Mouse (Mus musculus) MEL (cell line): ENCODE data around the gene Stab1. TPM values are rescaled to one million over a fixed set of nuclear protein-coding genes. Genes with fewer than 3 reads are reported as not detected.

Experiments used
- DNase-seq: peaks from one replicate; pipeline ENCODE4 v3.0.0; 2011; ENCODE audit warnings: low read depth, low spot score
- H3K27ac ChIP-seq: 2 replicates; pipeline ENCODE4 v1.5.1; 2012; ENCODE audit warnings: low read depth, mild to moderate bottlenecking, control low read depth, low read length, moderate library complexity; ENCODE audit not compliant: control insufficient read depth
- H3K27me3 ChIP-seq, 2 experiments: fragments of 150-350 bp in 1 of 2; sonication (generic) in 1 of 2; 2 replicates each; pipeline ENCODE4 v1.6.1; 2012; ENCODE audit warnings: low read length in 2 of 2, mild to moderate bottlenecking in 2 of 2, improper control_type of control experiment in 1 of 2, moderate library complexity in 1 of 2; ENCODE audit not compliant: insufficient read depth in 2 of 2, control insufficient read depth in 1 of 2
- H3K36me3 ChIP-seq, 2 experiments: 2 replicates each; pipeline ENCODE4 v1.6.1; 2012 to 2014; ENCODE audit warnings: low read length in 2 of 2, improper control_type of control experiment in 1 of 2, inconsistent platforms in 1 of 2, mild to moderate bottlenecking in 1 of 2; ENCODE audit not compliant: insufficient read depth in 2 of 2, control insufficient read depth in 1 of 2
- H3K4me1 ChIP-seq, 2 experiments: fragments of 150-350 bp in 1 of 2; sonication (generic) in 1 of 2; 2 replicates each; pipeline ENCODE4 v1.6.1; 2012; ENCODE audit warnings: low read length in 2 of 2, improper control_type of control experiment in 1 of 2, mild to moderate bottlenecking in 1 of 2; ENCODE audit not compliant: insufficient read depth in 2 of 2, control insufficient read depth in 1 of 2
- H3K4me3 ChIP-seq, 2 experiments: fragments of 150-350 bp in 1 of 2; sonication (generic) in 1 of 2; 2 replicates each; pipeline ENCODE4 v1.5.1; 2012; ENCODE audit warnings: low read depth in 2 of 2, low read length in 2 of 2, mild to moderate bottlenecking in 2 of 2, moderate library complexity in 2 of 2, control low read depth in 1 of 2, improper control_type of control experiment in 1 of 2; ENCODE audit not compliant: control insufficient read depth in 1 of 2, insufficient read depth in 1 of 2
- H3K79me2 ChIP-seq: 2 replicates; pipeline ENCODE4 v1.6.1; 2012; ENCODE audit warnings: mild to moderate bottlenecking, low read length, moderate library complexity; ENCODE audit not compliant: control insufficient read depth, poor library complexity, insufficient read depth
- H3K9ac ChIP-seq: 2 replicates; pipeline ENCODE4 v1.6.1; 2012; ENCODE audit warnings: low read depth, mild to moderate bottlenecking, control low read depth, low read length, moderate library complexity; ENCODE audit not compliant: control insufficient read depth, poor library complexity, severe bottlenecking
- H3K9me3 ChIP-seq: fragments of 150-350 bp; sonication (generic); replicated peaks from 2 replicates; pipeline ENCODE4 v1.6.1; 2012; ENCODE audit warnings: mild to moderate bottlenecking, low read length, improper control_type of control experiment, moderate library complexity; ENCODE audit not compliant: insufficient read depth
- BHLHE40 ChIP-seq: IDR thresholded peaks from 2 replicates; pipeline ENCODE4 v1.6.1; 2012; ENCODE audit warnings: low read depth, mild to moderate bottlenecking, inconsistent platforms, low read length, improper control_type of control experiment, borderline replicate concordance
- CHD1 ChIP-seq: IDR thresholded peaks from 2 replicates; pipeline ENCODE4 v1.6.1; 2012; ENCODE audit warnings: low read depth, mild to moderate bottlenecking, inconsistent platforms, low read length, improper control_type of control experiment
- CHD2 ChIP-seq: IDR thresholded peaks from 2 replicates; pipeline ENCODE4 v1.6.1; 2011; ENCODE audit warnings: low read length, improper control_type of control experiment
- CTCF ChIP-seq, 3 experiments: IDR thresholded peaks in 2 of 3; conservative IDR thresholded peaks in 1 of 3; 2 replicates each; pipeline ENCODE4 v1.5.1; 2011 to 2012; ENCODE audit warnings: low read length in 3 of 3, low read depth in 2 of 3, mild to moderate bottlenecking in 2 of 3, improper control_type of control experiment in 1 of 3, inconsistent platforms in 1 of 3, mixed read lengths in 1 of 3, moderate library complexity in 1 of 3; ENCODE audit not compliant: control insufficient read depth in 1 of 3, insufficient read depth in 1 of 3, poor library complexity in 1 of 3, severe bottlenecking in 1 of 3
- ELF1 ChIP-seq: IDR thresholded peaks from 2 replicates; pipeline ENCODE4 v1.6.1; 2014; ENCODE audit warnings: low read depth, mild to moderate bottlenecking, inconsistent platforms, low read length, improper control_type of control experiment, moderate library complexity
- EP300 ChIP-seq, 2 experiments: IDR thresholded peaks; 2 replicates each; pipeline ENCODE4 v1.6.1; 2011; ENCODE audit warnings: improper control_type of control experiment in 2 of 2, low read length in 2 of 2, low read depth in 1 of 2, mild to moderate bottlenecking in 1 of 2
- ETS1 ChIP-seq: IDR thresholded peaks from 2 replicates; pipeline ENCODE4 v1.6.1; 2012; ENCODE audit warnings: low read depth, mild to moderate bottlenecking, inconsistent platforms, low read length, improper control_type of control experiment, moderate library complexity
- GABPA ChIP-seq: IDR thresholded peaks from 2 replicates; pipeline ENCODE4 v1.6.1; 2012; ENCODE audit warnings: low read depth, mild to moderate bottlenecking, inconsistent platforms, low read length, improper control_type of control experiment, moderate library complexity
- JUND ChIP-seq: IDR thresholded peaks from 2 replicates; pipeline ENCODE4 v1.6.1; 2011; ENCODE audit warnings: low read depth, mild to moderate bottlenecking, improper control_type of control experiment, low read length
- KAT2A ChIP-seq: conservative IDR thresholded peaks from 2 replicates; pipeline ENCODE4 v1.6.1; 2012; ENCODE audit warnings: low read depth, low read length, improper control_type of control experiment, inconsistent platforms
- MAFK ChIP-seq: IDR thresholded peaks from 2 replicates; pipeline ENCODE4 v1.6.1; 2011; ENCODE audit warnings: low read depth, mild to moderate bottlenecking, low read length, improper control_type of control experiment, borderline replicate concordance
- MAX ChIP-seq: IDR thresholded peaks from 2 replicates; pipeline ENCODE4 v1.6.1; 2011; ENCODE audit warnings: low read length, improper control_type of control experiment
- MEF2A ChIP-seq: IDR thresholded peaks from 2 replicates; pipeline ENCODE4 v1.6.1; 2014; ENCODE audit warnings: low read depth, mild to moderate bottlenecking, inconsistent platforms, low read length, improper control_type of control experiment; ENCODE audit not compliant: poor library complexity, insufficient replicate concordance, severe bottlenecking; ENCODE audit errors: extremely low read depth
- NELFE ChIP-seq: IDR thresholded peaks from 2 replicates; pipeline ENCODE4 v1.6.1; 2011; ENCODE audit warnings: low read depth, low read length, improper control_type of control experiment
- NRF1 ChIP-seq: IDR thresholded peaks from 2 replicates; pipeline ENCODE4 v1.6.1; 2014; ENCODE audit warnings: low read depth, mild to moderate bottlenecking, inconsistent platforms, low read length, improper control_type of control experiment, moderate library complexity; ENCODE audit not compliant: poor library complexity, insufficient read depth, severe bottlenecking
- POLR2A ChIP-seq, 2 experiments: IDR thresholded peaks; 2 replicates each; pipeline ENCODE4 v1.6.1; 2011 to 2012; ENCODE audit warnings: low read length in 2 of 2, mild to moderate bottlenecking in 2 of 2, control low read depth in 1 of 2, improper control_type of control experiment in 1 of 2, low read depth in 1 of 2, moderate library complexity in 1 of 2; ENCODE audit not compliant: control insufficient read depth in 1 of 2, insufficient read depth in 1 of 2, poor library complexity in 1 of 2
- RAD21 ChIP-seq: IDR thresholded peaks from 2 replicates; pipeline ENCODE4 v1.6.1; 2011; ENCODE audit warnings: mild to moderate bottlenecking, low read depth, low read length, improper control_type of control experiment
- RCOR1 ChIP-seq: IDR thresholded peaks from 2 replicates; pipeline ENCODE4 v1.6.1; 2012; ENCODE audit warnings: low read depth, mild to moderate bottlenecking, inconsistent platforms, low read length, improper control_type of control experiment
- SIN3A ChIP-seq: IDR thresholded peaks from 2 replicates; pipeline ENCODE4 v1.6.1; 2012; ENCODE audit warnings: low read length, improper control_type of control experiment, inconsistent platforms
- TAL1 ChIP-seq: IDR thresholded peaks from 2 replicates; pipeline ENCODE4 v1.6.1; 2012; ENCODE audit warnings: mild to moderate bottlenecking, inconsistent platforms, low read length, moderate library complexity, mixed read lengths
- UBTF ChIP-seq: IDR thresholded peaks from 2 replicates; pipeline ENCODE4 v1.6.1; 2012; ENCODE audit warnings: low read depth, mild to moderate bottlenecking, inconsistent platforms, low read length, improper control_type of control experiment, moderate library complexity, borderline replicate concordance; ENCODE audit not compliant: insufficient read depth
- USF1 ChIP-seq: IDR thresholded peaks from 2 replicates; pipeline ENCODE4 v1.6.1; 2014; ENCODE audit warnings: low read depth, mild to moderate bottlenecking, inconsistent platforms, low read length, improper control_type of control experiment, moderate library complexity
- USF2 ChIP-seq, 2 experiments: IDR thresholded peaks; 2 replicates each; pipeline ENCODE4 v1.6.1; 2011 to 2012; ENCODE audit warnings: improper control_type of control experiment in 2 of 2, low read length in 2 of 2, borderline replicate concordance in 1 of 2, inconsistent platforms in 1 of 2, low read depth in 1 of 2, mild to moderate bottlenecking in 1 of 2; ENCODE audit not compliant: insufficient read depth in 1 of 2
- polyA plus RNA-seq, 2 experiments: library from polyadenylated mRNA; stranded (reverse) in 1 of 2; unstranded in 1 of 2; fragments of >175 nt in 1 of 2; fragments of >200 nt in 1 of 2; gene quantifications; 2 replicates each; pipeline versions ENCODE4 v1.2.1 to v1.2.4; 2012; ENCODE audit warnings: low replicate concordance in 2 of 2, low read depth in 1 of 2; ENCODE audit not compliant: insufficient read length in 2 of 2, insufficient read depth in 1 of 2, missing spikeins in 1 of 2
- total RNA-seq: library from RNA; depleted of rRNA; stranded (reverse); fragments of 300-350 nt; gene quantifications from 2 replicates; pipeline ENCODE4 v1.2.3, GENCODE M21; 2012

Gene Stab1
- total and polyA plus RNA-seq, 3 experiments: 0.15 to 0.40 TPM; not detected in 1

- no peaks in the 10 kb centered on the region for H3K9me3 ChIP-seq
- peaks cover 19% of the 10 kb centered on the region for H3K79me2 ChIP-seq
- peaks cover 3 to 11% of the 10 kb centered on the region in 2 experiments; a peak in 3 of 4 replicates for H3K4me1 ChIP-seq
- H3K4me3 ChIP-seq: peak overlapping the region; percentile 84 to 98; a peak in 2 of 4 replicates
- TF ChIP-seq USF1 (no peak), MEF2A (no peak), MAFK (no peak), POLR2A (IDR thresholded peaks at IDR 0.05; ENCODE audit: control insufficient read depth in 1 of 2, insufficient read depth in 1 of 2, low read depth in 1 of 2, low read length in 2 of 2, poor library complexity in 1 of 2) (no peak), GABPA (no peak), NRF1 (no peak), SIN3A (no peak), BHLHE40 (no peak), CHD2 (no peak), CHD1 (no peak), KAT2A (no peak), ETS1 (no peak), TAL1 (no peak)
- peak; percentile 18 for DNase-seq
- no peaks in the 10 kb centered on the region for H3K27me3 ChIP-seq
- H3K36me3 ChIP-seq: peaks cover 3 to 18% of the 10 kb centered on the region in 2 experiments; a peak in 3 of 4 replicates
- no peak overlapping the region for H3K27ac ChIP-seq
- no peak overlapping the region; the same call in 1 of the 2 replicates for H3K9ac ChIP-seq
Observed at GRCm38 (mm10) chr14:31204844-31205243, 36.4 kb upstream of the Stab1 start.

- H3K4me3 ChIP-seq: no peak overlapping the region
- H3K79me2 ChIP-seq: peaks cover 4% of the 10 kb centered on the region
- no peaks in the 10 kb centered on the region for H3K9me3 ChIP-seq
- no peak overlapping the region for H3K27ac ChIP-seq
- H3K4me1 ChIP-seq: peaks cover 0 to 9% of the 10 kb centered on the region in 2 experiments; a peak in 2 of 4 replicates
- H3K9ac ChIP-seq: no peak overlapping the region
- peaks cover 3 to 24% of the 10 kb centered on the region in 2 experiments; a peak in 3 of 4 replicates for H3K36me3 ChIP-seq
- TF ChIP-seq MAX (no peak), UBTF (no peak), USF1 (no peak), BHLHE40 (no peak), USF2 (IDR thresholded peaks at IDR 0.05; ENCODE audit: borderline replicate concordance in 1 of 2, insufficient read depth in 1 of 2, low read depth in 1 of 2, low read length in 2 of 2) (no peak), KAT2A (no peak), CTCF (IDR thresholded peaks at IDR 0.05 in 2 of 3, conservative IDR thresholded peaks at IDR 0.05 in 1 of 3; ENCODE audit: control insufficient read depth in 1 of 3, insufficient read depth in 1 of 3, low read depth in 2 of 3, low read length in 3 of 3, poor library complexity in 1 of 3, severe bottlenecking in 1 of 3) (no peak), CHD2 (no peak), RCOR1 (no peak), NELFE (no peak), EP300 (IDR thresholded peaks at IDR 0.05; ENCODE audit: low read depth in 1 of 2, low read length in 2 of 2) (no peak), ETS1 (no peak), JUND (no peak), ELF1 (no peak), RAD21 (no peak), MAFK (no peak)
- DNase-seq: no peak
- H3K27me3 ChIP-seq: no peaks in the 10 kb centered on the region
Observed at GRCm38 (mm10) chr14:31200038-31200437, 31.6 kb upstream of the Stab1 start.
